Mouse (Mus musculus) brain, embryonic 14.5 days (tissue): ENCODE measurements at regions not wholly inside any gene's neighbourhood (a gene's known extent, or its start where the extent isn't known, plus 50 kb on each side); places are given as distances from the start of the nearest gene placed in this dataset.

Experiments used
- CTCF ChIP-seq: fragments of 200-500 bp; IDR thresholded peaks from 2 replicates; pipeline ENCODE4 v1.5.1; 2012; ENCODE audit warnings: inconsistent platforms, mild to moderate bottlenecking, moderate library complexity, borderline replicate concordance; ENCODE audit not compliant: insufficient read depth, insufficient read length; ENCODE audit errors: extremely low read depth
- POLR2A ChIP-seq: fragments of 200-500 bp; IDR thresholded peaks from 2 replicates; pipeline ENCODE4 v1.6.1; 2012; ENCODE audit warnings: mild to moderate bottlenecking, inconsistent platforms, borderline replicate concordance; ENCODE audit not compliant: poor library complexity, insufficient read depth, insufficient read length, severe bottlenecking; ENCODE audit errors: extremely low read depth

GRCm38 (mm10) chr2:117865119-117865518, 246.6 kb upstream of the Thbs1 start:
- no peak for TF ChIP-seq POLR2A
- no peak for TF ChIP-seq CTCF
